Mouse (Mus musculus) liver, embryonic 14.5 days (tissue): Measurements from ENCODE around the gene Ick.

Source experiments
- CTCF ChIP-seq: IDR thresholded peaks from 2 replicates; pipeline ENCODE4 v1.5.1; 2016; ENCODE audit warnings: antibody characterized with exemption, low read depth, control low read depth
- EP300 ChIP-seq: IDR thresholded peaks from 2 replicates; pipeline ENCODE4 v1.6.1; 2016; ENCODE audit warnings: antibody characterized with exemption, low read depth

DNA sequence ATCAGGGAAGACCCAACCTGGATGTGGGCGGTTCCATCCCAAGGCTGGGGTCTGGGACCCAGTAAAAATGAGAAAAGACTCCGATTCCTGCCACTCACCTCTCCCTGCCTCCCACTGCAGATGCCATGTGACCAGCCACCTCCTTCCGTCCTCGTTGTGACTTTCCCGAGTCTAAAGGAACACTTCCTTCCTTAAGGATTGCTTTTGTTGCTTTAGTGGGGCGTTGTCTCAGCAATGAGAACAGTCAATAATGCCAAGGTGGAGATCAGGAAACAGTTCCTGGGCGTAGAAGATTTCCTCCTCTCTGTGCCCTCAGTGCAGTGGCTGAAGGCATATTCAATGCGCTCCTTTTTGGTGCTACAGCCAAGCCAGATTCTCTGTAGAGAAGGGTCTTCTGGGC lies 12.4 kb downstream of the Ick start:
- TF ChIP-seq CTCF (no peak), EP300 (no peak)
